Mouse (Mus musculus) brain, embryonic 14.5 days (tissue): ENCODE measurements around the gene Itm2b. TPM values are rescaled to one million over a fixed set of nuclear protein-coding genes. Genes with fewer than 3 reads are reported as not detected.

Experiments used
- DNase-seq: peaks from one replicate; pipeline ENCODE4 v3.0.0-alpha.2; 2011; ENCODE audit warnings: low read depth
- CTCF ChIP-seq: fragments of 200-500 bp; IDR thresholded peaks from 2 replicates; pipeline ENCODE4 v1.5.1; 2012; ENCODE audit warnings: inconsistent platforms, mild to moderate bottlenecking, moderate library complexity, borderline replicate concordance; ENCODE audit not compliant: insufficient read depth, insufficient read length; ENCODE audit errors: extremely low read depth
- POLR2A ChIP-seq: fragments of 200-500 bp; IDR thresholded peaks from 2 replicates; pipeline ENCODE4 v1.6.1; 2012; ENCODE audit warnings: mild to moderate bottlenecking, inconsistent platforms, borderline replicate concordance; ENCODE audit not compliant: poor library complexity, insufficient read depth, insufficient read length, severe bottlenecking; ENCODE audit errors: extremely low read depth
- polyA plus RNA-seq: library from polyadenylated mRNA; depleted of rRNA; stranded (reverse); fragments of >200 nt; gene quantifications from 2 replicates; pipeline ENCODE4 v1.2.3, GENCODE M21; 2012; rRNA removed

Itm2b gene
- 371 and 377 TPM in 2 replicates for polyA plus RNA-seq

DNA sequence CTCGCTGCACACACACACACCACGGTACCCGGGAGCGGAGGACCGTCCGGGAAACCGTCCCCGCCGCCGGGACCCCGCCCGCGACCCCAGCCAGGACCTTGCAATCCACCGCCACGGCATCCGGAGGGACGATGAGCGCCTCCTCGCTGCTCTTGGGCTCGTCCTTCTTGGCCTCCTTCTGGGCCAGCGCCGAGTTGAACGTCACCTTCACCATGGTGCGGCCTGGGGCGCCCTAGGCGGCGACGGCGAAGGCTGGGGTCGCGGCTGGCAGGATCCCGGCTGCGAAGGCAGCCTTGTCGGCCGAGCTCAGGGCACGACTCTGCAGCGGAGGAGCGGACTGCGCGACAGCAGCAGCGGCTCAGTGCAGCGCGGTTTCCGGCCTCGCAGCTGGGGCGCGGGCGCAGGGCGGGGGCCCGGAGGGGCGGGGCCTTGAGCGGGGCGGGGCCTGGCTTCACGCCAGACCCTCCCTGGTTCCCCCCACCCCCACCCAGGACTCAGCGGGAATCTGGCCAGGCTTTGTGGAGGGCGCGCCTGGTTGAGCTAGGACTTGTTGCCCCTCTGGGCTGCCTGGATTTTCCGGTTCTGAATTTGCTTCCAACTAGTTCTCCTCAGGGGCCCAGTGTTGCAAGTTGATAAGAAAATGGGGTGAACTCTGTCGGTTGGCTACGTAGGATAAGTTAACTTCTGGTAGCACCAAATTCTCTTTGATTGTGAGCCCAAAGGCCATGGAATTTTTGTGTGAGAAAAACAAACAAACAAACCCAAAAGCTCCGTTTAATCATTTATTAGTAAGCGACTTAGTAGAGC, at the start of gene Itm2b:
Itm2b (minus strand) TSS at position 377 of the 807 bp plus-strand sequence.
- TF ChIP-seq CTCF, result no peak
- TF ChIP-seq POLR2A, result peak; percentile 91
- DNase-seq, result peak; percentile 92

DNA sequence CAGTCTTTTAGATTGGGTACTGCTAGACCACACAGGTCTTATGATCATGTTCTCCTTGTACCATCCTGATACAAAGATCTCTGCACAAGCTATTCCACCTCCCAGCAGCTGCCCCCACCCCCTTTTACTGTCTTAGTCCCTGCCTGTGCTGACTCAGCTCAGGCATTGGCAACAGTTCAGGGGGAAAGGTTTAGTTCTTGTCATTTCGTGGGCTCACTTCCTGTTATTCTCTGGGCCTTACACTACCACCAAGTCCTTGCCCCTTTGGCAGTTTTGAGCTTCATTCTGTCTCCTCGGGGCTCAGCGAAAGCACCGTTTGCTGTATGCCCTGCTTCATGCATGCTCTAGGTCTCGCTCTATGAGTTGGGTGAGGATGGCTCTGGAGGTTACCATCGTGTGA, 48.4 kb upstream of the Itm2b start:
- no peak for DNase-seq
- TF ChIP-seq CTCF (no peak), POLR2A (no peak)

DNA sequence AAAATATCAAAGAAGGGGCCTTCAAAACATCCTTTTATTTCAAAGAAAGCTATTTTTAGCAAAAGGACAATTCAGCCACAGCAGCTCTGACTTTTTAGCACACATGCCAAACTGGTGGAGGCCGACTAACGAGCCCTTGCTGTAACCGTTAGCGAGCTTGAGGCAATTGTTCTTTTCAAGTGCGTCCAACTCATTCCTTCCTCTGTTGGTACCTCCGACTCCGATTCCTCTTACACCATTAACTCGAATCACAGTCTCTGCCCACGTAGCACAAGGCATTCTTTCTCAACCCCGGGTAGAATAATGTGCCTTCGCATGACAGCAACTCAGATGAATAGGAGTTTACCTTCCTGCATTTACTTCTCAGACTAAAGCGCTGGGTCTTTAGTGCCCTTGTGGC, 45.5 kb upstream of the Itm2b start:
- no peak for TF ChIP-seq CTCF
- TF ChIP-seq POLR2A, result no peak
- peak; percentile 66 for DNase-seq

DNA sequence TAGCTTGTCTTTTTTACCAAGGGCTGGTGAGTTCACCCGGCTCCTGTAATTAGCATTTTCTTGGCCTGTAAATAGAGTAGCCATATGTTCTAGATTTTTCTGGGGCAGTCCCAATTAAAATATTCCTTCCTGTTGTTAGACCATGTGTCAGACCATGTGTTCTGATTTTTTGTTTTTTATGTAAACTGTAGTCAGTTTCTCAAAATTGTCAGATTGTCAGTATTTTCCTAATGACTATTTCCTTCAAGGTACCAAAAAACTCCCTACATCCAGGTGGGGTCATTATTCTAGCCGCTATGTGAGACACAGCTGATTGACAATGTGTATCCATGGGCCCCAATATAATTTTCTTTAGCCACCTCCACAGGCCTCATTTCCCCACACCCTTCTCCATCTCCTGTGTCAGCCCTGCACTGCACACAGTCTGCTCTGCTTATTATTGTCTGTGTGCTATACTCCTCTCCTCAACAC, 40.5 kb upstream of the Itm2b start:
- TF ChIP-seq CTCF (no peak), POLR2A (no peak)
- DNase-seq, result peak; percentile 83

DNA sequence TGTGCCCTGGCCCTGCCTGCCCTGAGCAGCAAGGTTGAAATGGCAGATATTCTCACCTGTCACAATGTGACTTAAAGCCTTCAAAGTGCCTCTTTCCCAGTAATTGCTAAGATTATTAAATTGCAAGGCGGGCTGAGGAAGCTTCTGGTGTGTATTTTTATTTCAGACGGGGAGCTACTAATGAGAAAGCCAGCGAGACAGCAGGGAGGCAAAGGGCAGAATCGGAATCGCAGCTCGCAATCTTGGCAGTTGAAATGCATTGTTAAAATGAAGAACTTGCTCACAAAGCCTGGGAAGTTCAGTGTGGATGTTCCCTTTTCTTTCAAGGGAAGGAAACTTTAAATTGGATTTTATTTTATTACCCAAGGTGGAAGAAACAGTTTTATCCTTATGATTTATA, 39.9 kb upstream of the Itm2b start:
- DNase-seq, result peak; percentile 84
- no peak for TF ChIP-seq CTCF

DNA sequence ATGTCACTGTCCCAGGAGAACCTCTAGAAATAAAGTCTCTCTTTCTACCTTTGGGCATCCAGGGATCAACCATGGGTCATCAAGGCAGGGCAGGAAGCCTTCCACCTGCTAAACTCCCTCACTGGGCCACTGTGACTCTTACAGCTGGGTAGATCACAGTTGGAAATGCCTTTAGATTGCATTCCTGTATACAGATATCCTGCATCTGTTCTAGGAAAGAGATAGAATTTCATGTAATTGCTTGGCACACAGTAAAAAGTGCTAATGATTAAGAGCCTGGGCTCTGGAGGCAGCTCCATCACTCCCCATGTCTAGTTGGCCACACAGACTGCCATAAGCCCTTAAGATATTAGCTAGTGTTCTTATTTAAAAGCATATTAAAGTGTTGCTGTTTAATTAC, 38.5 kb upstream of the Itm2b start:
- no peak for DNase-seq
- TF ChIP-seq POLR2A, result no peak
- TF ChIP-seq CTCF, result no peak

DNA sequence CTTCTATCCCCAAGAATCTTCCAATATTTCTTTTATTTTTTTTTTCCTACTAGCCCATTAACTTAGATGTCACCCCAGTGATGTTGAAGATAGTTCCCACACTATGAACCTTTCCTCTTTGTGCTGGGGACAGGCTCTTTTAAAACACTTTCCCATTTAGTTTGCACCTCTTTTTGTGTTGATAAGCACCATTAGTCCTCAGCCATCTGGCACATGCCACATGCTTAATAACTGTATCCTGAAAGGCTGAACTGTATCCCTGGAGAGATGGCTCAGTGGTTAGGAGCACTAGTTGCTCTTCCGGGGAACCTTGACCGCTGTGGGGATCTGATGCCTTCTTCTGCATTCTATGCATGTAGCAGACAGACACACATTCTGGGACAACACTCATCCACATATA, 37.5 kb upstream of the Itm2b start:
- peak; percentile 70 for DNase-seq
- no peak for TF ChIP-seq CTCF
- no peak for TF ChIP-seq POLR2A

DNA sequence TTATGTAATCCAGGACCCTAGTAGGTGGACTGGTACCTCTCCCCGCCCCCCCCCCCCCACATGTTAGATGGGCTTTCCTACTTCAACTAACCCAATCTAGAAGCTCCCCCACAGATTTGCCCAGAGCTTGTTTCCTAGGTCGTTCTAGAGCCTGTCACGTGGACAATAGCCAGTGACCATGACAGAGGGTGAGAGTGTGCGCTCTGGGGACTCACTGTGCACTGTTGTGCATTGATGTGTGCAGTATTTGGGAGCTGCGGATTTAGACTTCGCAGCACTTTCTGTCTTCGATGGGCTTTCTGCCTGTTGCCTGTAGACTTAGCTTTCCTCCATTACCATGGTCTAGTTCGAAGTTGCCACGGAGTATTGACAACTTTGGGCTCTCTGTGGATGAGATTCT, 36.5 kb upstream of the Itm2b start:
- DNase-seq, result no peak
- TF ChIP-seq CTCF (no peak), POLR2A (no peak)

DNA sequence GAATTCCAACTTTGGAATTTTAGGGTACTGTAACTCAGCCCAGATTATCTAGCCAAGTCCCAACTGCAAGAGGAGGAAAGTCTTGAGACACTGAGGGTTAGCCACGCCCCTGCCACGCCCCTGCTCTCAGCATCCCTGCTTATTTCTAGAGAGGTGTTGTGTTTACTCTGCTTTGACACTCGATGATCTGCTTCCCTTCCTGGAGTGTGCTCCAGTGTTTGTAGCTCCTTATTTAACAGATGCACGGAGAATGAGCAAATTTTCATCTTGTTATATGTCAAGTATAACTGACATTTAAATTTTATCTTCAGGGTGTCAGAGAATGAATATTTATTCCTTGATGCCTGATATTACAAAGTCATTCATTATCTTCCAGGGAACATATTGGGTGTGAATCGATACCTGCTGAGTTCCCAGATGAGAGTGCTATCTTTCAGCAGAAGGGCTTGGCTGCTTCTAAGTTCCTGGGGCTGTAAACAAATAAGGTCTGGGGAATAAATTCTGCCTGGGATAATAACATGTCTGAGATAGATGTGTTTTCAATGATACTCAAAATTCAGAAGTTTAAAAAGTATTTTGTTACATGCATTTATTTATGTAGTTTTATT, 35.2 kb upstream of the Itm2b start:
- peak; percentile 79 for DNase-seq
- TF ChIP-seq CTCF (no peak), POLR2A (no peak)

DNA sequence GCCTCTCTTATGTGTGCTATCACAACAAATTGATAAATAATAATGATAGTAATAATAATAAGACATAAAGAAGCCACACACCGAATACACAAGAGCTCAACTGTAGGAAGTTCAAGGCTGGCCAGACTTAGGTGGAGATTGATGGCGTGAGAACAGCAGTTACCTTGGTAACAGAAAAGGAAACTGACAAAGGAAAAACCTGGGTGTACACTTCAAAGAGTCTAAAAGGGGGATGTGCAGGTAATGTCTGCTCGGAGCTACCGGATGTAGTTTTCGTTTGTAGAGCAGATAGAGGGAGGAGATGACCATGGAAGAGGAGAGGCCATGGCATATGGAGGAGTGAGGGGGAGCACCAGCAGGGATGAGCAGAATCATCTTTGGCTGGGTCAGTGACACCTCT, 31.4 kb upstream of the Itm2b start:
- TF ChIP-seq POLR2A, result no peak
- no peak for TF ChIP-seq CTCF
- DNase-seq, result no peak

DNA sequence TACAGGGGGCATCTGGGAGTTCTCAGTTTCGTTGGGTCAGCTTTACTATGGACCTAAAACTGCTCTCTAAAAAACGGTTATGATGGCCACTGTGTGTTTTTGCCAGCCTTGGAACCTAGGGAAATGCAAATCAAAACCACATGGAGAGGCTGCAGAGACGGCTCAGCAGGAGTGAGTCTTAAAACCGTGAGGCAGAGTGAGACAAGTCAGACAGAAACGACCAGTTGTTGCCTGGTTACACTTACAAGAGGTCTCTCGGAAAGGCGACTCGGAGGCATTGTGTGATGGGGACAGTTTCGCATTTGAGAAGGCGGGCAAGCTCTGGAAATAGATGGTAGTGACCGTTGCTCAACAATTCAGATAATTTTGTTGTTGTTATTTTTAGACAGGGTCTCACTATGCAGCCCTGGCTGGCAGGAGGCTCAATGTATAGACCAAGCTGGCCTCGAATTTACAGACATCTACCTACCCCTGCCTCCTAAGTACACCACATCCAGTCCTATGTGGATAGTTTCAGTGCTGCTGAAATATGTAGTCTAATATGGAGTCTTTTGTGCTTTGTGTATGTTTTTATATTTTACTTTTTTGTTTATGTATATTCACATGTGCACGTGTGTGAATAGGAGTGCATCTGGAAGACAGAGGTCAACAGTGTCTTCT, 30.4 kb upstream of the Itm2b start:
- DNase-seq, result peak; percentile 49
- TF ChIP-seq CTCF, result no peak
- no peak for TF ChIP-seq POLR2A

DNA sequence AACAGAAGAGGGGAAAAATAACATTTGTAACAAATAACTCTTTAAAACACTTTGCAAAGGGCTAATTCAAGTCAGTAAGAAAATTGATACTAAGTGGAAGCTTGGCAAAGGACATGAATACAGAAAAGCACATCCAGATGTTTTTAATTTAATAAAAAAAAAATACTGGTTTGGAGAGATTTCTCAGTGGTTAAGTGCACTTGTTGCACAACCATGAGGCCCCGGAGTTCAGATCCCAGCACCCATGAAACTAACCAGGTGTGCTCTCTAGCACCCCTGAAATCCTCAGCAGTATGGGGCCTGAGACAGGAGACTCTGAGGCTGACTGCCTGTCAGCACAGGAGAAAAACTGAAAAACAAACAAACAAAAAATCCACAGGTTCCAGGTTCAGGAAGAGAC, 26.6 kb upstream of the Itm2b start:
- no peak for TF ChIP-seq POLR2A
- no peak for TF ChIP-seq CTCF

DNA sequence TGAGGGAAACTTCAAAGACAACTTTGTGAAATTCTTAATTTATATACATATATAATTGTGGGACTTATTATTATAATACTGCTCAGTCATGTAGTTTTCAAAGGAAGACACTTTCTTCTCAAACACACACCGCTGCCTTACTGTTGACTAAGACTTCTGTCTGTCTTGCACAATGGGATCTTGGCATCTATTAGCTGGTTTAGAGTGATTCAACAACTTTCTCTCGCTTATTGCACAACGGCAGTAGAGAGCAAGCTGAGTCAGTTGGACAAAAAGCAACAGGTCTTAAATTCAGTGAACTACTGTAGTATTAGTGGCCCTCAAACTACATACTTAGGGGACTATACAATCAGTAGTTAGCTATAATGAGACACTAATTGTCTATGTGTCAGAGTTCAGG, 25.0 kb upstream of the Itm2b start:
- TF ChIP-seq CTCF (no peak), POLR2A (no peak)

More for the DNA sequence above, 26.6 kb upstream of the Itm2b start:
- no peak for DNase-seq

More for the DNA sequence above, 25.0 kb upstream of the Itm2b start:
- no peak for DNase-seq
